Mouse (Mus musculus) left cerebral cortex, adult 18-20 months (tissue): ENCODE measurements around the gene C3. TPM values are rescaled to one million over a fixed set of nuclear protein-coding genes. Genes with fewer than 3 reads are reported as not detected.

ENCODE experiments used
- DNase-seq, 2 experiments: peaks; one replicate each; pipeline ENCODE4 v3.0.0; 2021 to 2022; ENCODE audit warnings: low spot score in 2 of 2, mixed read lengths in 1 of 2
- long read RNA-seq, 2 experiments: library from polyadenylated mRNA; stranded (forward); transcript quantifications; one replicate each; pipeline ENCODE4 v2.0.0; 2021
- total RNA-seq, 2 experiments: library from RNA; stranded (reverse); gene quantifications; 2 replicates each; pipeline ENCODE4 v1.2.3; 2021

Gene C3
- total RNA-seq: under 1 TPM in 1 of 2 experiments, not detected in 1; 0.84 TPM
- long read RNA-seq, experiment 1: 0 reads
- long read RNA-seq, experiment 2: 0 reads

DNA sequence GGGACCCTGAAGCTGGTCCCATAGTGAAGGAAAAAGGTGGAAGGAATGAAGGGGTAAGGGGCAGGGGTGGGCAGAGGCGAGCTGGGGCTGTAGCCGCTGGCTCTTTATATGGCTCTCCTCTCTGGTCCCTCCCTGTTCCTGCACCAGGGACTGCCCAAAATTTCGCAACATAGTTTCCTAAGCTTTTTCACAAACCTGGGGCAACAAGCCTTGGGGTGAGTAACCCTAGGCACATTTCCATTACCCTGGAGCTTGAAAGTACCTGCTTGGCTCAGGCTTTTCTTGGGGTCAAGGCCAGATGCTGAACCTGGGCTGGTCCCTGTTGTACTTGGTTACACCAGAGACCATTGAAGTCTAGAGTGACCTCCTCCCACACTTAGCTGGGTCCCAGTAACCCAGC, at the start of gene C3:
TSS of gene C3 (minus strand) at position 123 of the 400 bp plus-strand sequence.
- DNase-seq: no peak

DNA sequence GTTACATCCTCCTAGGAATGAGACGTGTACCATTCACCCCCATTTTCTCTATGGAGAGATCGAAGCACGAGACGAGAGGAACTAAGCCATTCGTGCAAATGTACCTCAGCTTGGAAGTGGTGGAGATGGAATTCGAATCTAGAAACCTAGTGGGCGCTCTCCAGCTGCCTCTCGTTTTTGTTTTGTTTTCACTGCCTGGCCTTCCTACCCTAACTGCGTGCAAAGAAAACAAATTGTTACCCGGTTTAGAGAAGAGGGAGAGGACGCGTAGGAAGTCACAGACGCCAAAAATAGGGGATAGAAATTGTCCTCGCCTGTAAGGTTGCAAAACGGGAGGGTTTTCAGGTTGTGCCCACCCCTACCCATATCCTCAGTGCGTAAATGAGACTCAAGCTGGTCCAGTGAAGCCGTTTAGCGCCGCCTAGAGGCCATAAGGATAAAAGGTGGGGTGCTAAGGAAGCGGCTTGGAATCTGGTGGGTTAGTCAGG, 48.7 kb upstream of the C3 start:
- DNase-seq: peak; percentile 73 to 74

DNA sequence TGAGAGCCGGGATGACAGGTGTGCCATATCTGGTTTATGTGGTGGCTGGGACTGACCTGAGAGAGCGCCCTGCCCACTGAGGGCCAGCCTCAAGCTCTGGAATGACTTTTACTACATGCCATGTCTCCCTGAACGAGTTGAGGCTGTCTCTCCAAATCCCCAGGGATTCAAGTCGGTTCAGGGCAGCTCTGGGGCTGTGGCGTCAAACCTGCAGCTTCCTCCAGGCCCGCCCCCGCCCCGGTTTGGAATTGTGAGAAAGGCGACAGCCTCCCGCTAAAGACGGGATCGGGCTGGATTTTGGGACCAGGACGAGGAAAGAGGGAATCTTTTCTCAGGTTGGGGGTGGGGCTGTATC, 48.0 kb upstream of the C3 start:
- peak in 1 of 2 experiments; percentile 8 for DNase-seq

DNA sequence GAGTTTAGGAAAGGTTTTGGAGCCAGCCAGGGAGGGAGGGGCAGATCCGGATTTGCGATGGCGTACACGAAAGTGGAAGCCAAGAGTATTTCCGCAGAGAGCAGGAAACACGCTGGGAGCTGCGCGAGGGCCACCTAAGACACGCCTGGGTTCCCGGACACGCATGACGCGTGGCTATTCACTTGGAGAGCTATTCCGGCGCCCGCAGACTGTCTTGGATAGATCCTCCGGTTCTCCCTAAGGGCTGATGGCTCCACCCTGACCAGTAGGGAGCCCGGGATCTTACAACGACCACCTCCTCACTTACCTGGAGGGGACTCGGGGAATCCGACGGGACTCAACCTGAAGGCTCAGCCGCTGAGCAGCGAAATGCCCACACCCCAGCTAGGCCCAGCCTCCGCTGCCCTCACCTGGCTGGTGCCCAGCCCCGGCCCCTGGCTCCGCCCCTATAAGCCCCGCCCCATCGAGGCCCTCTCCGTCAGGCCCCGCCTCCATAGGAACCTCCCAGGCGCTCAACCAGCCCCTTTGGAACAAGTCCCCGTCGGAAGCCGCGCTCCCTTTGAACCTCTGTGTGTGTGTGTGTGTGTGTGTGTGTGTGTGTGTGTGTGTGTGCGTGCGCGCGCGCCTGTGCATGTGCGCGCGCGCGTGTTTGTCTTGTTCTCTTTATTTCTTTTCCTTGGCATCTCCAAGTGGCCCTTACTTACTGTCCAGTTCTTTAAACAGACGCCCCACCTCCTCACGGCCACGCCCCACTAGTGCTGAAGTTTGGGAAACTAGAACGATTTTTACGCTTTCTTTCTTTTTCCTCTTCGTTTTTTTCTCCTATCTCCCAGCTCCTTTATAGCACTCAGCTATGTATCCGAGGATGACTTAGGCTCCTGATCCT, 47.4 kb upstream of the C3 start:
- DNase-seq: peak; percentile 64 to 68

DNA sequence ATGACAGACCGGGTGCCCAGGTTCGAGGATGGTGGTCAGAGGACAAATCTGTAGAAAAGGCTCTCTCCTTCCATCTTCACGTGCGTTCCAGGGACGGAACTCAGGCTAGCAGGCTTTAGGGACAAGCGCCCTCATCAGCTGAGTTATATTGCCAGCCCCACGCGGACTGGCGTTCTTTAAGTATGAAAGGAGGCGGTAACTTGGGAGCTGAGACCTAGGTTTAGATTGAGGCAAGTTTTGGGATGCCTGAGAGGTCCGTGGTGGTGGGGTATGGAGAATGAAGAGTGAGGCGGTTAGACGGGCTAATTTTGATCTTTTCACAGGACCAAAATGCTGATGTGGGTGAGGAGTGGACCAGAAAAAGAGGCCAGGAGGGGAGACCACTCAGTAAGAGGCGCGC, 46.8 kb upstream of the C3 start:
- DNase-seq: no peak

DNA sequence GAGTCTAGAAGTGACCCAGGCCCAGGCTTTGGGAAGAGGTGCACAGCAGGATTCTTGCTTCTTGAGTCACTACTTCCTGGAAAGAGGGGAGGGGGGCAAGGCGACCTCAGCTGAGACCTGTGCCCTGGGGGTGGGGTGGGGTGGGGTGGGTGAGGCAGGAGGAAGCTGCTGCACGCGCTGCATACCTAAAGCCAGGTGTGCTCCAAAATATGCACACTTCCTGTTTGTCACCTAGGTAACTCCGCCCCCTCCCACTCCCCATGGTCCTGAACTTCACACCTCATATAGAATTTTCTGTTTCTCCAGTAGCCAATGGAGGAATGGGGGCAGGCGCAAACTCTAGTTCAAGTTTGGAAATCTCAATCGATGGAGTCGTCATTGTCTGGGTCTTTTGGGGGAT, 45.9 kb upstream of the C3 start:
- DNase-seq: no peak

DNA sequence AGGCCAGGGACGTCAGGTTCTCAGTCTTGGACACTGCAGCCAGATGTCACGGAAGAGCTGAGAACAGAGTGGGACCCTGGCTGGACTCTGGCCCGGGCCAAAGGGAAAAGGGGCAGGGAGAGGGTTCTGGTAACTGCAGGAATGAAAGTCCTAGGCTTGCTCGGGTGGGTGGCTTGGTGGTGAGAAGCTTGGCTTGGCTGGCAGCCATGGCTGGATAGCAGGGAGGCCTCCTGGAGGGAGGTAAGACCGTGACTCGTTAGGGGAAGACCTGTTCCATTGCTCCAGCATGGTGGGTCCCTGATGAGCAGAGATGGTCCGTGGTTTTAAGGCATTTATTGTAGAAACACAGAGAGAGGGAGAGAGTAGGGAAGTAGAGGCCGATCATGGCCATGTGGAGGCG, 43.4 kb upstream of the C3 start:
- DNase-seq: no peak

DNA sequence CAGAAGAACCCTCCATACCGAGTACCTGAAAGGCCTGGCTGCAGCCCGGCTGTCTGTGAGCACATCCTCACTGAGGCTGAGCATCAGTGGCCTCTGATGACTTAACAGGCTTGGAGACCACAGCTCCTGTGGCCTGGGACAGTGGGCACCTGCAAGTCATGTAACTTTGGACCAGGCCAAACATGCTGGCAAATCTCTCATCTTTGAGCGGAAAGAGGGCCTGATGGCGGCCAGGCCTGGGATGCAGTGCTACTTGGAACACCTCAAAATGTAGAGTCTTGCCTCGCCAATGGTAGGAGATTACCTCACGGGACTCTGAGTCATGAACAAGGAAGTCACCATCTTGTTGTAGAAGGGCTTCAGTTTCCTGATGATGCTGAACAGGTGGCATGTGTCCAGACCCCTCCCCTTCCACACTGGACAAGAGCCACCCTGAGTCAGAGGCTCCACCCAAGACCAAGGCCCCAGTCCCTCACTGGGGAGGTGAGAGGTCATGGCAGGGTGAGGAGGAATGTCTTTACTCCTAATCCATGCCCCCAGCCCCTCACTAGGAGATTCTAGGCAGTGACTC, 39.7 kb upstream of the C3 start:
- DNase-seq: no peak

DNA sequence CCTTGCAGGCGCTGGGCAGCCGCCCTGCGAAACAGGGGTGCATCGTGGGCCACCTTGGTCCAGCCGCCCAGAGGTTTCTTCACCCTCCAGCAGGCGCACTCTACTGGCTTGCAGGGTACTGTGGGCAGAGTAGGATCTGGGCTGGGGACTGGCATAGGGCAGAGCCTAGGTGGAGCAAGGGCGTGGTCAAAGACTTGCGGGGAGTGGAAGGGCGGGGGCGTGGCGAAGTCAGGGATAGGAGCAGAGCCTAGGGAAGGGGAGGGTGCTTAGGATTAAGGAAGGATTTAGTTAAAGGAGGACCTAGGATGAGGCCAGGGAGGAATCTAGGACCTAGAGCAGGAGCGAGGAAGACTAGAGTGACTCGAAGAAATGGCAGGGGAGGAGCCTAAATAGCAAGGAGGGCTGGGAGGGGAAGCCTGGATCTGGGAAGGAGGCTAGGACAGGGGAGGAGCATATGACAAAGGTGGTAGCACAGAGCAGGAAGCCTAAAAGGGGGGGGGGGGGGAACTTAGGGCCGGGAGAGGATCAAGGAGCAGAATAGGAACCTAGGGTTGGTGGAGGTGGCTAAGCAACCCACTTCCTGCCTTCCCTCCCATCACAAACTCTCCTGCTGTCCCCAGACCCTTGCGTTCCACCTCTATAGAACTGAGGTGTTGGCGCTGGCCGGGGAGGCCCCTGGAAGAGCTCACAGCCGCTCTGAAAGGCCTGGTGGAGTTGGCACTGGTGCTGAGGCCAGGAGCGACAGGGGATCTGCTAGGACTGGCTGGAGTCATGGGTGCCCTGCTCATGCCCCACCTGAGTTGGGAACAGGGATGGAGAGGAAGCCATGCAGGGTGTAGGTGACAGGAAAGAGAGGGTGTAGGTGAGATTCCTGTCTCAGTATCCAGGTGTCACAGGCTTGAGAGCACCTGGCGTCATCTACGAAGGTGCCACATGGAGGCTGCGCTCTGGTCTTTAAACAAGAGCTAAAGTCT, 37.3 kb upstream of the C3 start:
- DNase-seq: peak; percentile 32 to 45

DNA sequence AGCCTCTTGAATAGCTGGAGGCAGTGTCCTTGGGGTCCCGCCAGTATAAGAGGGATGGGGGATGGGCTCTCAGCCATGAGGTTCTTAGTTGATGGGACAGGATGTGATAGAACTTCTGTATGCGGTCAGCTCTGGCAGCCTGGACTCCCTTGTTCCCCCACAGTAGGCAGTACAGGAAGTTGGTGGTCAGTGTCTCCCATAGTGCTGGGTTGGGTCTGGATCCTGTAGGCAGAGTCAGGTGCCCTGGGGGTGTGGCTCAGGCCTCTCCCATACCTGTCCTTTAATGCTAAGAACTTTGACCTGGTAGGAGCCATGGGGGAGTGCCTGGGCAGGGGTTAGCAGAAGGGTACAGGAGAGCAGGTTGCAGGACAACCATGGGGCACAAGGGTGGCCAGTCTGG, 36.2 kb upstream of the C3 start:
- no peak for DNase-seq

DNA sequence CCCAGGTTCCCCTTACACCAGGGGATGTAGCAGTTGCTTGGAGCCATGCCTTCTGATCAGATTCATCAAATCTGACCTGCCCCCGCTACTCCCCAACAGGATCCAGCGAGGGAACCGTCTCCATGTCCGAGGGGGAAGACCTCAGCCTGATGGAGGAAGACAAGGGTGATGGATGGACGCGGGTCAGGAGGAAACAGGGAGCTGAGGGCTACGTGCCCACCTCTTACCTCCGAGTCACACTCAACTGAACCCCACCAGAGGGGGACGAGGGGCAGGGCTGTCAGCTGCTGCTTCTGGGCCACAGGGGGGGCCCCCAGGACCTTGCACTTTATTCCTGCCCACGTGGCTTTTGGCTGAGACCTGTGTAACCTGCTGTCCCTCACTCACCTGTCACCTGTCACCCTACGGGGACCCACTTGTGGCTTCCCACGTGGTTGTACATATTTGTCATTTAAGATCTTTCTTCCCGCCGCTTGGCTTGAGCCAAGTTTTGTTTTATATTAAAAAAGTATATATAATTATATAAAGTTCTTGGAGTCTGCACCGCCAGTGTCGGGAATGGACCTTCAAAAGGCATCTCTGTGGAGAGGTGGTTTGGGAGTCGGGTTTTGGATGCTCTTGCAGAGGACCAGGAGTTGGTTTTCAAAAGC, 35.1 kb upstream of the C3 start:
- DNase-seq: no peak

DNA sequence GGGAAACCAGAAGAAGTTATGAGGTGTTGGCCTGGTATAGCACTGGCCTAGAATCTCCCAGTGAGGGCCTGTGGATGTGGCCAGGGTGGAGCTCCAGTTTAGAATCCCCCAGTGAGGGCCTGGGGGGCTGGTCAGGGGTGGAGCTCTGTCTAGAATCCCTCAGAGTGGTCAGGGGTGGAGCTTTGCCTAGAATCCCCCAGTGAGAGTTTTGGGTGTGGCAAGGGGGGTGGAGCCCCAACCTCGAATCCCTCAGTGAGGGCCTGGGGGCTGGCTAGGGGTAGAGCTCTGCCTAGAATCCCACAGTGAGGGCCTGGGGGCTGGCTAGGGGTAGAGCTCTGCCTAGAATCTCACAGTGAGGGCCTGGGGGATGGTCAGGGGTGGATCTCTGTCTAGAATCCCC, 33.9 kb upstream of the C3 start:
- no peak for DNase-seq

DNA sequence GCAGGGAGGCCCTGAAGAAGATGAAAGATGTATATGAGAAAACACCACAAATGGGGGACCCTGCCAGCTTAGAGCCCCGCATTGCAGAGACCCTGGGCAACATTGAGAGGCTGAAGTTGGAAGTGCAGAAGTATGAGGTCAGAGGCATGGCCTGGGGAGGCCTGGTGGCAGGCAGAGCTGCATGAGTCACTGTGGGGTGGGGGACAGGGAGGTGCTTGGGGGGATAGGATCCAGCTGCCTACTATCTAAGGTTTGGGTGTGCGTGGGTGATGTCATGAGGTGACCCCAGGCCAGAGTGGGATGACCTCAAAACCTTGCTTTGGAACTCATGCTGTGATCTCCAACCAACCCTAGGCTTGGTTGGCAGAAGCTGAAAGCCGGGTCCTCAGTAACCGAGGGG, 33.4 kb upstream of the C3 start:
- no peak for DNase-seq

DNA sequence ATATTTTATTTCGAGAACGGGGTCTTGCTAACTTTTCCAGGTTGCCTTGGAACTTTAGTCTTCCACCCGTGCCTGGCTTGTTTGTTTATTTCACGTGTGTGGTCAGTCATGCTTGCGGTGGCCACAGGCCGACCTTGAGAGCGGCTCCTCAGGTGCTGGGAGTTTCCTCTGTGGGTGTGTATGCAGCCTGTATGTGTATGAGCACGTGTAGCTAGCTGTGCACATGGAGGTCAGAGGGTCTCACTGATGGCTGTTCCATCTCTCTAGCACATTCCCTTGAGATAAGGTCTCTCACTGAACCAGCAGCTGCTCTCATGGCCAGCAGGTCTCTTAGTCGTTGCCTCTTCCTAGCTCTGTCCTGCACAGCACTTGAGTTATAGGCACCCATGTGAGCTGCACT, 32.4 kb upstream of the C3 start:
- DNase-seq: no peak

DNA sequence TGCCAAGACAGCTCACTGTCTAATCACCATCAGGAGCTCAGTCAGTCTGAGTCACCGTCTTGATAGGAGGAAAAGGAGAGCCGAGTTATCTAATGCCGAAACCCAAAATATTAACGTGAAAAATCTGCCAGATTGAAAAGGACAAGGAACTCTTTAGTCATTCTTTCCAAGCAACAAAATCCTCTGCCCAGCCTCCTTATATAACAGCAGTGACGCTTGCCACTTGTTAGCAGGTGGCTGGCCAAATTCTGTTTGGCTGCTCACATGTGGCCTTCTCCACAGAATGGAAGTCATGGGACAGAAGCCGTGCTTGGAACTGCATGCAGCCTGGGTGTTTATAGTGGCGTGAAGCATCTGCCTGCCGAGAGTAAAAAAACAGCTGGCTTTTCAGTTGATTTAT, 31.8 kb upstream of the C3 start:
- peak; percentile 23 to 29 for DNase-seq

DNA sequence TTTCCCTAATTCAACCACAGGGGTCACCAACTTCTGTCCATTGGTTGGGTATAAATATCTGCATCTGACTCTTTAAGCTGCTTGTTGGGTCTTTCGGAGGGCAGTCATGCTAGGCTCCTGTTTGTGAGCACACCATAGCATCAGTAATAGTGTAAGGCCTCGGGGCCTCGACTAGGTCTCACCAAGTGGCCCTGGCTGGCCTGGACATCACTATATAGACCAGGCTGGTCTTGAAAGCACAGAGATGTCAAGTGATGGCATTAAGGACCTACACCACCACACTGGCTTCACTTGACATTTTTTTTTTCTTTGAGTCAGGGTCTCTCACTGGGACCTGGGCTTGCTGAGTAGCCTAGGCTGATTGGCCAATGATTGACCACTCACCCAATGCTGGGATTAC, 30.3 kb upstream of the C3 start:
- DNase-seq: no peak

DNA sequence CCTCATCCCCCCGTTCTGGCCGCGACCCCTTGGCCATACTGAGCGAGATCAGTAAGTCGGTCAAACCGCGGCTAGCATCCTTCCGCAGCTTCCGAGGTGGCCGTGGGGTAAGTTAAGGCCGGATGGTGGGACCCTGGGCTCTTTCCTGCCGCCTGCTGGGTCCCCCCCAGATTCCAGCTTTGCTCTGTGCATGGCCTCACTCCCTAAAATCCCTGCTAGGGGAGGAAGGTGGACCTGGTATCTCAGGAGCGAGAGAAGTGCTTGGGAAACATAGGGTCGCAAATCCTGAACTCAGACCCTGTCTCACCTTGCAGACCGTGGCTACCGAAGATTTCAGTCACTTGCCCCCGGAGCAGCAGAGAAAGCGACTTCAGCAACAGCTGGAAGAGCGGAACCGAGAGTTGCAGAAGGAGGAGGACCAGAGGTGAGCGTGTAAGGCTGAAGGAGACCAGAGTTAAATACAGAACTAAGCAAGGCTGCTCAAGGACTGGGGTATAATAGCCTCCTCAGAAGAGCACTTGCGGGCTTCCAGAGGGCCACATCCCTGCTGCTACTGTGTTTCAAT, 29.1 kb upstream of the C3 start:
- no peak for DNase-seq

DNA sequence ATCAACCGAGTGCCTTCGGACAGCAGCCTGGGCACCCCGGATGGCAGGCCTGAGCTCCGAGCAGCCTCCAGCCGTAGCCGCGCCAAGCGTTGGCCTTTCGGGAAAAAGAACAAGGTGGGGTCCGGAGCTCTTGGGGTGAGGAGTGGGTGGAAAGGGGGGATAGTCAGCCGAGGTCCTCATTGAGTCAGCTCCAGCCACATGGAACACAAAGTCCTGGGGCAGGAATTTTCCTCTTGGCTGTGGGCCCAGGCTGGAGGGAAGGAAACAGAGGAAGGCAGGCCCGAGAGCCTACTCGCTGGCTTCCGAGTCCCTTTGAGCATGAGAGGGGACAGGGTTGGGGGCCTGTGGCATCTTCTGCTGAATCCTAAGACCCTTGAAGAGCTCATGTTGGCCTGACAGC, 27.4 kb upstream of the C3 start:
- no peak for DNase-seq

DNA sequence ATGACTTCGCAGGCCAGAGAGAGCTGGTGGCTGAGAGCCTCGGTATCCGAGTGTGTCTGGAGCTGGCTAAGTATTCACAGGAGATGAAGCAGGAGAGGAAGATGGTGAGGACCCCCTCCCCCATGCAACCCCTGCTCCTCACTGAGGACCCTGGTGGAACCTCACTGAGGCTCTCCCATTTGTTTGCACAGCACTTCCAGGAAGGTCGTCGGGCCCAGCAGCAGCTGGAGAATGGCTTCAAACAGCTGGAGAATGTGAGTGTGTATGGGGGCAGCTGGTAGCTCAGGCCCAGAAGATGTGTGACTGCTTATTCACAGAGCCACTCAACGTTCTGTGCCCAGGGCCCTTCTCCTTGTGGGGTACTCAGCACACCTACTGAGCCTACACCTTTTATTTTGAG, 25.4 kb upstream of the C3 start:
- no peak for DNase-seq

DNA sequence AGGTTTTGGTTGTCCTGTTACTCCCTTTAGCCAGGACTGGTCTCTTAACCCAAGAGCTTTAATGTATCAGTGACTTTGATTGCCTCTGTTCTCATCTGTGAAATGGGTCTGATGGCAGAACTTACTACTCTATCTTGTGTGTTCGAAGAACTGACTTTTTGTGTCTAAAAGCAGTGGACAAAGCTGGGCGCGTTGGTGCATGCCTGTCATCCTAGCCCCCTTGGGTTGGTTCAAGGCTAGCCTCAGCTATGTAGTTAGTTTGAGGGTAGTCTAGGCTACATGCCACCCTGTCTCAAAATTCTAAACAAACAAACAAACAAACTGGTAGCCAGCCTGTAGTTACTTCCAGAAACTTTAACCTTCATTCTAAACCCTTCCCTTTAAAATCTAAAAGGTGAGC, 23.5 kb upstream of the C3 start:
- DNase-seq: no peak
